Mouse (Mus musculus) heart, embryonic 10.5 days (tissue): ENCODE data around the gene Trnau1ap. TPM values are rescaled to one million over a fixed set of nuclear protein-coding genes. Genes with fewer than 3 reads are reported as not detected.

Experiments
- DNase-seq: peaks from one replicate; pipeline ENCODE4 v3.0.0-alpha.2; 2017; ENCODE audit warnings: low spot score
- H3K27ac ChIP-seq: fragments of 300-500 bp; sonication (generic); 2 replicates; pipeline ENCODE4 v1.5.1; 2016; ENCODE audit warnings: mild to moderate bottlenecking
- H3K27me3 ChIP-seq: fragments of 300-500 bp; sonication (generic); 2 replicates; pipeline ENCODE4 v1.6.1; 2016; ENCODE audit warnings: mild to moderate bottlenecking; ENCODE audit not compliant: poor library complexity, insufficient read depth, severe bottlenecking
- H3K36me3 ChIP-seq: fragments of 300-500 bp; sonication (generic); 2 replicates; pipeline ENCODE4 v1.6.1; 2016; ENCODE audit warnings: mild to moderate bottlenecking, moderate library complexity
- H3K4me1 ChIP-seq: fragments of 300-500 bp; sonication (generic); 2 replicates; pipeline ENCODE4 v1.6.1; 2016; ENCODE audit warnings: mild to moderate bottlenecking
- H3K4me3 ChIP-seq: fragments of 300-500 bp; sonication (generic); 2 replicates; pipeline ENCODE4 v1.5.1; 2016; ENCODE audit warnings: mild to moderate bottlenecking, moderate library complexity
- H3K9me3 ChIP-seq: fragments of 300-500 bp; sonication (generic); 2 replicates; pipeline ENCODE4 v1.6.1; 2016; ENCODE audit warnings: mild to moderate bottlenecking, moderate library complexity
- WGBS: fragments of 180-500 bp; shearing (Covaris S2); methylation state at CpG from one replicate; pipeline ENCODE4 v1.1.7; 2016; 5-methylcytosine and 5-hydroxymethylcytosine counted together
- polyA plus RNA-seq: library from polyadenylated mRNA; unstranded; fragments of >200 nt; fragmentation: Nextera tagmentation; extraction: Ambion mirVana; gene quantifications from 2 replicates; pipeline ENCODE4 v1.2.1, GENCODE M21; 2016

Gene Trnau1ap
- polyA plus RNA-seq, 1 experiment from 2014 or later = 92.0 TPM

GRCm38 (mm10) chr4:132275949-132276348 is 53.4 kb downstream of the Trnau1ap start:
- no peak for DNase-seq
- Histone ChIP-seq H3K4me1 (0 out of 2 replicates have a peak, but pooled peaks cover 13% of the 10 kb centered on the region), H3K27ac (no peak overlapping the region), H3K36me3 (no peaks in the 10 kb centered on the region), H3K27me3 (no peaks in the 10 kb centered on the region), H3K9me3 (no peaks in the 10 kb centered on the region), H3K4me3 (no peak overlapping the region)
- 82% methylated on average over 3 of the region's 3 CpGs for WGBS

GRCm38 (mm10) chr4:132274156-132274862 is 55.0 kb downstream of the Trnau1ap start, which contains the start of gene Taf12:
Taf12 (plus strand) TSS chr4:132274375.
- Histone ChIP-seq H3K27me3 (no peaks in the 10 kb centered on the region), H3K4me3 (peak within 1 kb of the TSS; percentile 87), H3K36me3 (no peaks in the 10 kb centered on the region), H3K9me3 (no peaks in the 10 kb centered on the region), H3K27ac (peak within 1 kb of the TSS; percentile 94), H3K4me1 (peaks cover 16% of the 10 kb centered on the region; the same call in 1 of the 2 replicates)
- DNase-seq = peak; percentile 97
- under 1% methylated on average over 48 of the region's 48 CpGs for WGBS

GRCm38 (mm10) chr4:132273166-132273565 is 56.2 kb downstream of the Trnau1ap start:
- Histone ChIP-seq H3K27ac (0 out of 2 replicates have a peak overlapping the region, but pooled peaks have one; percentile 94), H3K4me1 (peaks cover 16% of the 10 kb centered on the region; the same call in 1 of the 2 replicates), H3K9me3 (no peaks in the 10 kb centered on the region), H3K36me3 (no peaks in the 10 kb centered on the region), H3K4me3 (peak overlapping the region; percentile 87), H3K27me3 (no peaks in the 10 kb centered on the region)
- no peak for DNase-seq
- 67% methylated on average over 2 of the region's 2 CpGs for WGBS

DNA sequence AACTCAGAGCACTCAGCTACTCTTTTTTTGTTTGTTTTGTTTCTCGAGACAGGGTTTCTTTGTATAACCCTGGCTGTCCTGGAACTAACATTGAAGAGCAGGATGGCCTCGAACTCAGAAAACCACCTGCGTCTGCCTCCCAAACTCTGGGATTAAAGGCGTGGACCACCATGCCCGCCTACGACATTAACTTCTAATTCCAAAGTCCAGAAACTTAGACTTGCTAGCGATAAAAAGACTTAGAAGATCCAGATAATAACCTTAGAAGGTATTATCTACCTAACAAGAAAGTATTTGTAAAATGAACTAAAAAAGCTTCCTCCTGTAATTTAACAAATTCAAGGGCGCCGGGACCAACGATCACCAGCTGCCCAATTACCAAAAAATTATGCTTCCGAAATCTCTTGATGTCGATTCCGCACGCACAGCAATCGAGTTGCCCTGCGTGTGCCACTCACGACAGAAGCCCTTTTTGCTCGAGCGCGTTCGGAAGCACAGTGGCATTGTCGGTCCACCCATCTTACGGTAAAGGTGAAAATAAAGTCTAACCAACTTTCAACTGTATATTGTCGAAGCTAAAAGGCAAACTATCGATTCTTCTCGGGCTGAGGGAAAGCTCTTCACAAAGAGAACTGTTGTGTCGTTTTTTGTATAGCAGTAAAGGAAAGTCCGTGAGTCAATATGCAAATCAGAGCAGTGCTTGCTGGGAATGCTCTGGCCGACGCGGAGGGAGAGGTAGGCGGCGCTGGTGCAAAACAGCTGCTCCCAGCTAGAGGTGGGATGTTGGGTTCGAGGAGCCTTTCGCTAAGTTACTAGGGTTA is 59.4 kb downstream of the Trnau1ap start:
- peak; percentile 95 for DNase-seq
- Histone ChIP-seq H3K9me3 (no peaks in the 10 kb centered on the region), H3K36me3 (no peaks in the 10 kb centered on the region), H3K4me3 (peak overlapping the region; percentile 53), H3K4me1 (peaks cover 11% of the 10 kb centered on the region; the same call in 1 of the 2 replicates), H3K27me3 (no peaks in the 10 kb centered on the region), H3K27ac (peak overlapping the region; percentile 98)
- WGBS = under 1% methylated on average over 35 of the region's 35 CpGs

- DNase-seq = no peak
- Histone ChIP-seq H3K4me3 (no peak overlapping the region), H3K27me3 (no peaks in the 10 kb centered on the region), H3K36me3 (no peaks in the 10 kb centered on the region), H3K9me3 (no peaks in the 10 kb centered on the region), H3K4me1 (peaks cover 10% of the 10 kb centered on the region; the same call in 1 of the 2 replicates), H3K27ac (no peak overlapping the region)
- 17% methylated on average over 6 of the region's 6 CpGs for WGBS
Measured at GRCm38 (mm10) chr4:132268871-132269739, 60.2 kb downstream of the Trnau1ap start.

GRCm38 (mm10) chr4:132266835-132267349 is 62.4 kb downstream of the Trnau1ap start:
- Histone ChIP-seq H3K27me3 (no peaks in the 10 kb centered on the region), H3K27ac (no peak overlapping the region), H3K36me3 (no peaks in the 10 kb centered on the region), H3K9me3 (no peaks in the 10 kb centered on the region), H3K4me1 (peaks cover 3% of the 10 kb centered on the region; the same call in 1 of the 2 replicates), H3K4me3 (no peak overlapping the region)
- no peak for DNase-seq
- 67% methylated on average over 3 of the region's 3 CpGs for WGBS

DNA sequence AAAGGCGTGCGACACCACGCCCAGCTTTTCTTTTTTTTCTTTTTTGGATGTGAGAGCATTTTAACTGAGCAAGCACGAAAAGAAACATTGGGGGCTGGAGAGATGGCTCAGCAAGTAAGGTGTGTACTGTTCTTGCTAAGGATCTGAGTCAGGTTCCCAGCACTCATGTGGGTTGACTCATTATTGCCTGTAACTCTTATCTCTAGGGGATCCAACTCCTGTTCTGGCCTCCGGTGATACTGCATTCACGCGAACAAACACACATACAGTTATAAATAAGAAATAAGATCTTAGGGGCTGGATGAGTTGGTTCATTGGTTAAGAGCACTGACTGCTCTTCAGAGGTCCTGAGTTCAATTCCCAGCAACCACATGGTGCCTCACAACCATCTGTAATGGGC is 66.0 kb downstream of the Trnau1ap start:
- no peaks in the 10 kb centered on the region for H3K9me3 ChIP-seq
- H3K36me3 ChIP-seq = 0 out of 2 replicates have a peak, but pooled peaks cover 3% of the 10 kb centered on the region
- H3K4me3 ChIP-seq = no peak overlapping the region
- DNase-seq = no peak
- H3K27me3 ChIP-seq = no peaks in the 10 kb centered on the region
- no peak overlapping the region for H3K27ac ChIP-seq
- H3K4me1 ChIP-seq = peaks cover 16% of the 10 kb centered on the region
- WGBS = 88% methylated on average over 7 of the region's 7 CpGs

DNA sequence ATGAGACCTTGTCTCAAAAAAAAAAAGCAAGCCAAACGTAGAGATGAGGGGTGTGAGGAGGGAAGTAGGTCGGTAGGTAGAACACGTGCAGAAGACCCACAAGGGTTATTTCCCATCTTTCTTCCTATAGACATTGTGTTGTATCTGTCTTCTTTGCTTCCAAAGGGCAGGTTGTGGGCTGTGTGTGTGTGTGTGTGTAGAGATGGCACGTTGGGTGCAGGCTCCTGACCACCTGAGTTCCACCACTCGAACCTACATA is 67.1 kb downstream of the Trnau1ap start:
- Histone ChIP-seq H3K27me3 (no peaks in the 10 kb centered on the region), H3K4me1 (peaks cover 16% of the 10 kb centered on the region), H3K4me3 (no peak overlapping the region; the same call in 1 of the 2 replicates), H3K9me3 (no peaks in the 10 kb centered on the region), H3K27ac (peak overlapping the region; percentile 99; the same call in 1 of the 2 replicates), H3K36me3 (0 out of 2 replicates have a peak, but pooled peaks cover 3% of the 10 kb centered on the region)
- DNase-seq = no peak
- WGBS = 80% methylated on average over 5 of the region's 5 CpGs

Other genes with a start within 250 kb of the Trnau1ap start
- gene Oprd1, start 185.1 kb downstream of the Trnau1ap start, polyA plus RNA-seq = 1.00 and 1.1 TPM in 2 replicates
- gene Ythdf2, start 117.2 kb downstream of the Trnau1ap start, polyA plus RNA-seq = 76.0 and 91.6 TPM in 2 replicates
- 32.5 and 37.6 TPM in 2 replicates for gene Gmeb1, start 67.9 kb downstream of the Trnau1ap start, polyA plus RNA-seq
- 42.4 and 52.5 TPM in 2 replicates for gene Taf12, start 55.2 kb downstream of the Trnau1ap start, polyA plus RNA-seq
- 1.1 and 1.9 TPM in 2 replicates for gene Rab42, start 26.2 kb downstream of the Trnau1ap start, polyA plus RNA-seq
- gene Rcc1, start 24.1 kb upstream of the Trnau1ap start, polyA plus RNA-seq = 61.4 and 93.4 TPM in 2 replicates
- 19.2 and 22.3 TPM in 2 replicates for gene Phactr4, start 93.0 kb upstream of the Trnau1ap start, polyA plus RNA-seq
- 16.2 and 22.5 TPM in 2 replicates for gene Med18, start 134.4 kb upstream of the Trnau1ap start, polyA plus RNA-seq
- gene Sesn2, start 181.0 kb upstream of the Trnau1ap start, polyA plus RNA-seq = 9.6 and 10.1 TPM in 2 replicates
- gene Atpif1, start 204.1 kb upstream of the Trnau1ap start, polyA plus RNA-seq = 980 and 1,090 TPM in 2 replicates
- 143 and 194 TPM in 2 replicates for gene Dnajc8, start 206.0 kb upstream of the Trnau1ap start, polyA plus RNA-seq
- 0.11 and 0.35 TPM in 2 replicates for gene Ptafr, start 234.5 kb upstream of the Trnau1ap start, polyA plus RNA-seq